Mouse (Mus musculus) MEL (cell line): ENCODE measurements around the gene Pno1. TPM values are rescaled to one million over a fixed set of nuclear protein-coding genes. Genes with fewer than 3 reads are reported as not detected.

Source experiments
- DNase-seq: peaks from one replicate; pipeline ENCODE4 v3.0.0; 2011; ENCODE audit warnings: low read depth, low spot score
- H3K27ac ChIP-seq: 2 replicates; pipeline ENCODE4 v1.5.1; 2012; ENCODE audit warnings: low read depth, mild to moderate bottlenecking, control low read depth, low read length, moderate library complexity; ENCODE audit not compliant: control insufficient read depth
- H3K27me3 ChIP-seq, 2 experiments: fragments of 150-350 bp in 1 of 2; sonication (generic) in 1 of 2; 2 replicates each; pipeline ENCODE4 v1.6.1; 2012; ENCODE audit warnings: low read length in 2 of 2, mild to moderate bottlenecking in 2 of 2, improper control_type of control experiment in 1 of 2, moderate library complexity in 1 of 2; ENCODE audit not compliant: insufficient read depth in 2 of 2, control insufficient read depth in 1 of 2
- H3K36me3 ChIP-seq, 2 experiments: 2 replicates each; pipeline ENCODE4 v1.6.1; 2012 to 2014; ENCODE audit warnings: low read length in 2 of 2, improper control_type of control experiment in 1 of 2, inconsistent platforms in 1 of 2, mild to moderate bottlenecking in 1 of 2; ENCODE audit not compliant: insufficient read depth in 2 of 2, control insufficient read depth in 1 of 2
- H3K4me1 ChIP-seq, 2 experiments: fragments of 150-350 bp in 1 of 2; sonication (generic) in 1 of 2; 2 replicates each; pipeline ENCODE4 v1.6.1; 2012; ENCODE audit warnings: low read length in 2 of 2, improper control_type of control experiment in 1 of 2, mild to moderate bottlenecking in 1 of 2; ENCODE audit not compliant: insufficient read depth in 2 of 2, control insufficient read depth in 1 of 2
- H3K4me3 ChIP-seq, 2 experiments: fragments of 150-350 bp in 1 of 2; sonication (generic) in 1 of 2; 2 replicates each; pipeline ENCODE4 v1.5.1; 2012; ENCODE audit warnings: low read depth in 2 of 2, low read length in 2 of 2, mild to moderate bottlenecking in 2 of 2, moderate library complexity in 2 of 2, control low read depth in 1 of 2, improper control_type of control experiment in 1 of 2; ENCODE audit not compliant: control insufficient read depth in 1 of 2, insufficient read depth in 1 of 2
- H3K79me2 ChIP-seq: 2 replicates; pipeline ENCODE4 v1.6.1; 2012; ENCODE audit warnings: mild to moderate bottlenecking, low read length, moderate library complexity; ENCODE audit not compliant: control insufficient read depth, poor library complexity, insufficient read depth
- H3K9ac ChIP-seq: 2 replicates; pipeline ENCODE4 v1.6.1; 2012; ENCODE audit warnings: low read depth, mild to moderate bottlenecking, control low read depth, low read length, moderate library complexity; ENCODE audit not compliant: control insufficient read depth, poor library complexity, severe bottlenecking
- H3K9me3 ChIP-seq: fragments of 150-350 bp; sonication (generic); replicated peaks from 2 replicates; pipeline ENCODE4 v1.6.1; 2012; ENCODE audit warnings: mild to moderate bottlenecking, low read length, improper control_type of control experiment, moderate library complexity; ENCODE audit not compliant: insufficient read depth
- CHD1 ChIP-seq: IDR thresholded peaks from 2 replicates; pipeline ENCODE4 v1.6.1; 2012; ENCODE audit warnings: low read depth, mild to moderate bottlenecking, inconsistent platforms, low read length, improper control_type of control experiment
- E2F4 ChIP-seq: IDR thresholded peaks from 2 replicates; pipeline ENCODE4 v1.6.1; 2011; ENCODE audit warnings: low read depth, low read length, improper control_type of control experiment, borderline replicate concordance
- ELF1 ChIP-seq: IDR thresholded peaks from 2 replicates; pipeline ENCODE4 v1.6.1; 2014; ENCODE audit warnings: low read depth, mild to moderate bottlenecking, inconsistent platforms, low read length, improper control_type of control experiment, moderate library complexity
- EP300 ChIP-seq, 2 experiments: IDR thresholded peaks; 2 replicates each; pipeline ENCODE4 v1.6.1; 2011; ENCODE audit warnings: improper control_type of control experiment in 2 of 2, low read length in 2 of 2, low read depth in 1 of 2, mild to moderate bottlenecking in 1 of 2
- ETS1 ChIP-seq: IDR thresholded peaks from 2 replicates; pipeline ENCODE4 v1.6.1; 2012; ENCODE audit warnings: low read depth, mild to moderate bottlenecking, inconsistent platforms, low read length, improper control_type of control experiment, moderate library complexity
- GABPA ChIP-seq: IDR thresholded peaks from 2 replicates; pipeline ENCODE4 v1.6.1; 2012; ENCODE audit warnings: low read depth, mild to moderate bottlenecking, inconsistent platforms, low read length, improper control_type of control experiment, moderate library complexity
- GATA1 ChIP-seq: IDR thresholded peaks from 2 replicates; pipeline ENCODE4 v1.6.1; 2011; ENCODE audit warnings: low read depth, low read length, improper control_type of control experiment
- HCFC1 ChIP-seq: IDR thresholded peaks from 2 replicates; pipeline ENCODE4 v1.6.1; 2012; ENCODE audit warnings: low read depth, mild to moderate bottlenecking, inconsistent platforms, low read length, improper control_type of control experiment, moderate library complexity
- JUND ChIP-seq: IDR thresholded peaks from 2 replicates; pipeline ENCODE4 v1.6.1; 2011; ENCODE audit warnings: low read depth, mild to moderate bottlenecking, improper control_type of control experiment, low read length
- KAT2A ChIP-seq: conservative IDR thresholded peaks from 2 replicates; pipeline ENCODE4 v1.6.1; 2012; ENCODE audit warnings: low read depth, low read length, improper control_type of control experiment, inconsistent platforms
- MAFK ChIP-seq: IDR thresholded peaks from 2 replicates; pipeline ENCODE4 v1.6.1; 2011; ENCODE audit warnings: low read depth, mild to moderate bottlenecking, low read length, improper control_type of control experiment, borderline replicate concordance
- MEF2A ChIP-seq: IDR thresholded peaks from 2 replicates; pipeline ENCODE4 v1.6.1; 2014; ENCODE audit warnings: low read depth, mild to moderate bottlenecking, inconsistent platforms, low read length, improper control_type of control experiment; ENCODE audit not compliant: poor library complexity, insufficient replicate concordance, severe bottlenecking; ENCODE audit errors: extremely low read depth
- MXI1 ChIP-seq: IDR thresholded peaks from 2 replicates; pipeline ENCODE4 v1.6.1; 2011; ENCODE audit warnings: mild to moderate bottlenecking, low read depth, low read length, improper control_type of control experiment
- MYC ChIP-seq: IDR thresholded peaks from 2 replicates; pipeline ENCODE4 v1.6.1; 2011; ENCODE audit warnings: low read depth, mild to moderate bottlenecking, low read length, improper control_type of control experiment, moderate library complexity
- POLR2AphosphoS2 ChIP-seq: IDR thresholded peaks from 2 replicates; pipeline ENCODE4 v1.6.1; 2011; ENCODE audit warnings: low read length, improper control_type of control experiment
- POLR2AphosphoS5 ChIP-seq: IDR thresholded peaks from 2 replicates; pipeline ENCODE4 v1.6.1; 2012; ENCODE audit warnings: low read depth, borderline replicate concordance, mild to moderate bottlenecking, inconsistent platforms, low read length, moderate library complexity, mixed read lengths
- RAD21 ChIP-seq: IDR thresholded peaks from 2 replicates; pipeline ENCODE4 v1.6.1; 2011; ENCODE audit warnings: mild to moderate bottlenecking, low read depth, low read length, improper control_type of control experiment
- RCOR1 ChIP-seq: IDR thresholded peaks from 2 replicates; pipeline ENCODE4 v1.6.1; 2012; ENCODE audit warnings: low read depth, mild to moderate bottlenecking, inconsistent platforms, low read length, improper control_type of control experiment
- SIN3A ChIP-seq: IDR thresholded peaks from 2 replicates; pipeline ENCODE4 v1.6.1; 2012; ENCODE audit warnings: low read length, improper control_type of control experiment, inconsistent platforms
- TAL1 ChIP-seq: IDR thresholded peaks from 2 replicates; pipeline ENCODE4 v1.6.1; 2012; ENCODE audit warnings: mild to moderate bottlenecking, inconsistent platforms, low read length, moderate library complexity, mixed read lengths
- UBTF ChIP-seq: IDR thresholded peaks from 2 replicates; pipeline ENCODE4 v1.6.1; 2012; ENCODE audit warnings: low read depth, mild to moderate bottlenecking, inconsistent platforms, low read length, improper control_type of control experiment, moderate library complexity, borderline replicate concordance; ENCODE audit not compliant: insufficient read depth
- USF2 ChIP-seq, 2 experiments: IDR thresholded peaks; 2 replicates each; pipeline ENCODE4 v1.6.1; 2011 to 2012; ENCODE audit warnings: improper control_type of control experiment in 2 of 2, low read length in 2 of 2, borderline replicate concordance in 1 of 2, inconsistent platforms in 1 of 2, low read depth in 1 of 2, mild to moderate bottlenecking in 1 of 2; ENCODE audit not compliant: insufficient read depth in 1 of 2
- ZC3H11A ChIP-seq: IDR thresholded peaks from 2 replicates; pipeline ENCODE4 v1.6.1; 2012; ENCODE audit warnings: low read depth, mild to moderate bottlenecking, inconsistent platforms, low read length, improper control_type of control experiment
- ZMIZ1 ChIP-seq: IDR thresholded peaks from 2 replicates; pipeline ENCODE4 v1.6.1; 2012; ENCODE audit warnings: low read depth, mild to moderate bottlenecking, inconsistent platforms, low read length, improper control_type of control experiment, moderate library complexity
- ZNF384 ChIP-seq: IDR thresholded peaks from 2 replicates; pipeline ENCODE4 v1.6.1; 2012; ENCODE audit warnings: low read depth, mild to moderate bottlenecking, inconsistent platforms, low read length, improper control_type of control experiment
- polyA plus RNA-seq, 2 experiments: library from polyadenylated mRNA; stranded (reverse) in 1 of 2; unstranded in 1 of 2; fragments of >175 nt in 1 of 2; fragments of >200 nt in 1 of 2; gene quantifications; 2 replicates each; pipeline versions ENCODE4 v1.2.1 to v1.2.4; 2012; ENCODE audit warnings: low replicate concordance in 2 of 2, low read depth in 1 of 2; ENCODE audit not compliant: insufficient read length in 2 of 2, insufficient read depth in 1 of 2, missing spikeins in 1 of 2
- total RNA-seq: library from RNA; depleted of rRNA; stranded (reverse); fragments of 300-350 nt; gene quantifications from 2 replicates; pipeline ENCODE4 v1.2.3, GENCODE M21; 2012

The Pno1 gene
- total and polyA plus RNA-seq, 3 experiments: 64.4 to 1,147 (median 121) TPM

GRCm38 (mm10) chr11:17199840-17200501 lies 11.4 kb downstream of the Pno1 start:
- Histone ChIP-seq H3K4me3 (no peak overlapping the region), H3K9ac (no peak overlapping the region), H3K79me2 (no peaks in the 10 kb centered on the region), H3K27ac (no peak overlapping the region), H3K4me1 (no peaks in the 10 kb centered on the region), H3K27me3 (no peaks in the 10 kb centered on the region), H3K36me3 (peaks cover 0 to 43% of the 10 kb centered on the region in 2 experiments; a peak in 3 of 4 replicates), H3K9me3 (no peaks in the 10 kb centered on the region)
- no peak for DNase-seq
- no peak for TF ChIP-seq ELF1
- TF ChIP-seq MYC: no peak
- TF ChIP-seq UBTF: no peak
- no peak for TF ChIP-seq POLR2AphosphoS5
- no peak for TF ChIP-seq JUND
- TF ChIP-seq KAT2A: no peak
- no peak for TF ChIP-seq ZMIZ1
- TF ChIP-seq CHD1: no peak
- no peak for TF ChIP-seq ZNF384
- TF ChIP-seq GATA1: no peak
- TF ChIP-seq USF2 (IDR thresholded peaks at IDR 0.05; ENCODE audit: borderline replicate concordance in 1 of 2, insufficient read depth in 1 of 2, low read depth in 1 of 2, low read length in 2 of 2): no peak
- no peak for TF ChIP-seq HCFC1
- no peak for TF ChIP-seq MAFK
- TF ChIP-seq TAL1: no peak
- TF ChIP-seq ETS1: no peak
- no peak for TF ChIP-seq RAD21
- no peak for TF ChIP-seq SIN3A
- no peak for TF ChIP-seq MEF2A
- no peak for TF ChIP-seq MXI1
- TF ChIP-seq POLR2AphosphoS2: no peak

GRCm38 (mm10) chr11:17199170-17199569 lies 12.2 kb downstream of the Pno1 start:
- Histone ChIP-seq H3K36me3 (peaks cover 0 to 45% of the 10 kb centered on the region in 2 experiments; a peak in 3 of 4 replicates), H3K27ac (no peak overlapping the region), H3K79me2 (no peaks in the 10 kb centered on the region), H3K4me3 (no peak overlapping the region), H3K9ac (no peak overlapping the region), H3K4me1 (no peaks in the 10 kb centered on the region), H3K9me3 (no peaks in the 10 kb centered on the region), H3K27me3 (no peaks in the 10 kb centered on the region)
- no peak for DNase-seq
- TF ChIP-seq CHD1 (no peak), EP300 (IDR thresholded peaks at IDR 0.05; ENCODE audit: low read depth in 1 of 2, low read length in 2 of 2) (no peak), ELF1 (no peak), GABPA (no peak), MXI1 (no peak), E2F4 (no peak), RCOR1 (no peak), MEF2A (no peak), ZC3H11A (no peak), GATA1 (no peak), ETS1 (no peak)
